Mouse (Mus musculus): ENCODE measurements around the gene Ilkap.
A peak's percentile ranks its signal among the peaks of the same experiment; 100 is the strongest.

Gene Ilkap

DNA sequence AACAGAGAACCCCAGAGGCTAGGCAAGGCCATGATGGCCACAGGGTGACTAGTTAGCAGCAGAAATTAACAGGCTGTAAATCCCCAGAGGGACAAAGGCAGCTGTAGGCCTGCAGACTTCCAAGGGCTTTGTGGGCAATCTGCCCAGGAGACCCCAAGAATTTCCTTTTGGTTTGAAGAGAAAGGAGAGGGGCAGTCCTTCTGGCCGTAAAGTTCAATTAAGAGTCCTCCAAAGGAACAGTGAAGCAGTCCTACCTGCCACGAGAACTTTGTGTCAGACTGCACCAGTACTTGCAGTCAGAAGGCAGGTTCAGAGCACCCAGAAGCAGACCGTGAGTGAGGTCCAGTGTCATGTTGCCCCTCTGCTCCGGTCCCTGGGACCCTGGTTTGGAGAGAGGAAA, 16.3 kb upstream of the Ilkap start:
- DNase-seq (ENCODE audit: low read depth in 2 of 2, low spot score in 2 of 2), result no peak

GRCm38 (mm10) chr1:91413898-91414594, 15.4 kb upstream of the Ilkap start, which contains the start of gene Hes6:
Gene Hes6 (minus strand): TSS chr1:91414038.
- peak in 1 of 2 experiments; percentile 20 for DNase-seq (ENCODE audit: low read depth in 2 of 2, low spot score in 2 of 2)

DNA sequence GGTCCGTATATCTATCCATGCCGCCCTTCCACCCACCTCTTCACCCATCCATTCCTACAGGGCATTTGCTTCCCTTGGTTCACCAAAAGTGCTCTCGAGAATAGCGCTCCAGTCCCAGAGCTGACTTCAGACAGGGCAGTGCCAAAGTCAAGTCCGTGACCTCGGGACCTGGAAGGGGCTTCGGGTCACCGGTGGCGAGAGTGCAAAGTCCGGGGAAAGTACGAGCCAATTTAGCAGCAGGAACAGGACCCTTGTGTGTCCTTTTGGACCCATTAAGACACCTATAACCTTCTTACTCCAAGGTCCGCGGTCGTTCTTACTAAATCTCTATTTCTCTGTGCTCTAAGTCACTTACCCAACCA, 14.9 kb upstream of the Ilkap start:
- DNase-seq (ENCODE audit: low read depth in 2 of 2, low spot score in 2 of 2), result no peak

GRCm38 (mm10) chr1:91413030-91413506, 14.5 kb upstream of the Ilkap start:
- peak; percentile 86 to 89 for DNase-seq (ENCODE audit: low read depth in 2 of 2, low spot score in 2 of 2)

DNA sequence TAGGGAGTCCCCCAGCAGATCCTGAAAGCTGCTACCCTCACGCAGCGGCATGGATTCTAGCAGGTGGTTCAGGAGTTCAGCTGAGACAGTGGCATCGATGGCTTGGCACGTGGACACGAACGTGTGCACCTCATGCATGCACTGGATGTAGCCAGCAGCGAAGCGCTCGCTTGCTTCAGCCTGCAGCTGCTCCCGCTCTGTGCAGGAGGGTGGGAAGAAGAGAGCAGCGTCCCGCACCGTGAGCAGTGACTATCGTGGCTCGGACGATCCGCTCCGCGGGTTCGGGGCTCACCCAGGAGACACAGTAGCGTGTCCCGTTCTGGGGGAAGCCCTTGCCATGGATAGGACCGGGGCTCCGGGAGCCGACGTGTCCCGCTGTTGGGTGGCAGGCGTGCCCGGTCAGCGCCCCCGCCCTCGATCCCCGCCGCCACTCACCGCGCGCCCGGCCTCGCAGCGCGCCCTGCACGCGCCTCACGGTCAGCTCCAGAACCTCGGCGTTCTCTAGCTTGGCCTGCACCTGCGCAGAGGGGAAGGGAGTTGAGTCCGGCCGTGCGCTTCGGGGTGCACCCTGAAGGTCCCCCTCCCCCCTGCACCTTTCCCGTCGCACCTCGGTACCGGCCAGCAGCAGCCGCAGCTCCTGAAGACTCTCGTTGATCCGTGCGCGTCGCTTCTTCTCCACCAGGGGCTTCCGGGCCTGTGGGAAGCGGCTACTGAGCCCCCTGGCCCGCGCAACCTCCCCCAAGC, 13.8 kb upstream of the Ilkap start:
- DNase-seq (ENCODE audit: low read depth in 2 of 2, low spot score in 2 of 2), result no peak

DNA sequence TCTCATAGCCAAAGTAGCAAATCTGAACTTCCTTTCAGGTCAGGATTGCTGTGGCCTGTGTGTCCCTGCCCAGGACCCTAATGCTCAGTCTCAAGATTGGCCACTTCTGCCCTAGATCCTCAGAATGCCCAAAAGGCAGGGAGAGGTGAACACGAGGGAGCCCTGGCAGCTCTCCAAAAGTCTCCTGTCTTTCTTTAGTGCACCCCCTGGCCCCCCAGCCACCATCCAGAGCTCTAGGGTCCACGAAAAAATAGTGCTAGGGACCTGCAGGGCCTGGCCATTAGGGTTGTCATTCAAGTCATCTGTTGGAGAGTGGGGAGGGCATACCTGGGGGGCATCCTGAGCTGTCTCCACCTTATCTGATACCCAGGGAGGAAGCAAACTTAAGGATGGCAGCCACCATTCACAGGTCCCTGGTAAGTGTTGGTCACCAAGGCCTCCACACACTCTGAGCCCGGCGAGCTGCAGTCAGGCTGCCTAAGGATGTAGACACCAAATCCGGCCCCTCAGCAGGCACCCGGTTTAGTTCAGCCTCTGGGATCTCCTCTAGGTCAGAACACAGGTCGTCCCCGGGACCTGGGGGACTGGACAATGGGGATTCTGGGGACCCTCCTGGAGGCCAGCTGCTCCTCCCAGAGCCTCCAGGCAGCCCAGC, 13.1 kb upstream of the Ilkap start:
- DNase-seq (ENCODE audit: low read depth in 2 of 2, low spot score in 2 of 2), result no peak

- no peak for DNase-seq (ENCODE audit: low read depth in 2 of 2, low spot score in 2 of 2)
These were observed 9.2 kb upstream of the Ilkap start for GRCm38 (mm10) chr1:91407819-91408218.

GRCm38 (mm10) chr1:91405406-91406169, 7.0 kb upstream of the Ilkap start:
- DNase-seq (ENCODE audit: low read depth in 2 of 2, low spot score in 2 of 2), result no peak

DNA sequence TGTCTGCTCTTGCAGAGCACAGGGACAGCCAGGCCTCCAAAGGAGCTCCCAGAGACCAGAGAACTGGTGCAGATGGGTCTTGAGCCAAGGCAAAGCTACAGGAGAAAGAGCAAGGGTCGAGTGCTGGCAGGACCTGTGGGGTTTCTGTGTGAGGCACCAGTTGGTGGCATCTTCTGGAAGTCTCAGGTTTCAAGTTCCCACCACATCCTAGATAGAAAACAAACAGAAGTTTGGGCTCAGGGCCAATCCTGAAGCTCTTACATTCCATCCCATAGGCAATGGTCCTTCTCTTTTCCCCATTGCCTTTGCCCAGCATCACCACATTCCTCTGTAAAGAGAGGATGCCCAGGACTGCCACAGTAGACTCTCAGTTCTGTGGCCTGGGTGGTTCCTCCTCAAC, 6.4 kb upstream of the Ilkap start:
- DNase-seq (ENCODE audit: low read depth in 2 of 2, low spot score in 2 of 2), result no peak

DNA sequence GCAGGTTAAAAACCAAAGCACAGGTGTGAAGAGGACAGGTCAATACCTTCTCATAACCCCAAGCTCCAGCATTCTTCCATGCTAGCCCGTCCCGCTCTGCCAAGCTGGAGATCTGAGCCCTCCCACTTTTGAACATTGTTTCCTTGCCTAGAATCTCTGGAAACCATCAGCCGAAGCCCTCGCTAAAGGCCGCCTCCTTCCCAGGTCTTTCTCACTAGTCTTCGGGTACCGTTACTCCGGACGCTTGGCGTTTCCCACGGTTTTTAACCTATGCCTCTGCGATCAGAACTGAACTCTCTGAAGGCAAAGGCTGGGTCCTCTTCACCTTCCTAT, 722 bp downstream of the Ilkap start:
- no peak for DNase-seq (ENCODE audit: low read depth in 2 of 2, low spot score in 2 of 2)

- DNase-seq (ENCODE audit: low read depth in 2 of 2, low spot score in 2 of 2), result no peak
These were observed 8.2 kb downstream of the Ilkap start for GRCm38 (mm10) chr1:91390369-91390768.

- no peak for DNase-seq (ENCODE audit: low read depth in 2 of 2, low spot score in 2 of 2)
These were observed 17.5 kb downstream of the Ilkap start for GRCm38 (mm10) chr1:91381091-91381471.

DNA sequence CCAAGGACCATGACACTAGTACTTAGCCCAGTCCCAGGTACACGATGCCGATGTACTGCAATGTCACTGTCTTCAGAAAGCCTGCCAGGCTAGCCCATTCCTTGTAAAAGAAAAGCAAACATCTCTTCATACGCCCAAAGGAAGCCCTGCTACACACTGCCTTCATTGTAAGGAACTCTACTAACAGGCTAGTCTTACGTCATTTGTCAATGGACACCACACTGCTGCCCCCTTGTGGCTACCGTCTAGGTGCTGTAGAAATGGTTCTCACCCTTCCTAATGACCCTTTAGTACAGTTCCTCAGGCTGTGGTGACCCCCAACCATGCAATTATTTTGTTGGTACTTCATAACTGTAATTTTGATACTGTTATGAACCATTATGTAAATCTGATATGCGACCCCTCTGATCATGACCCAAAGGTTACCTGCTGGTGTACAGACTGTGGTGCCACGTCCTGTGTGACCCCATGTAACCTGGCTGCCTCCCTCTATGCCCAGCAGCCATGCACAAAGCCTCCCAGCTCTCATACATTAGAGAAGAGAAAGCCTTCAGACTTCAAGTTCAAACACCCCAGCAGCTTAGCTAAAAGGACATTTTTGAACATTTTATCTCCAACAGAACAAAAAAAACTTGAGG, 18.0 kb downstream of the Ilkap start:
- peak; percentile 32 to 60 for DNase-seq (ENCODE audit: low read depth in 2 of 2, low spot score in 2 of 2)

DNA sequence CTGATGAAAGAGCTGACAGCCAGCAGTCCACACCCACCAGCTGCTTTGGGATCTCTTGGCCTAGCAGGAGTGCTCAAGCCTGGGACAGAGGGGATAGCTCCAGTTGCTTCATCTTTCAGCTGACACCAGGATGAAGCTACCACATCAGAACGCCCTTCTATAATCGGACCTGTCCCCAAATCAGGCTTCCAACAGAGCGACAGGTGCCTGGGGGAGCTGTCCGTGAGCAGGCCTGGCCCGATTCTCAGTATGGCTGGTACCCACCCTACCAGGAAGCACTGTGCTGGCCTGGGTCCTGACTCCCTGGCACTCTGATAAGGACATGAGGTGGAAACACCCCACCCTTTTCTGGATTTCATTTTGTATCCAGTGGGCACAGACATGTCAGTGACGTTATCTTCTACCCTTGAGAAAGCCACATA, 25.2 kb downstream of the Ilkap start:
- no peak for DNase-seq (ENCODE audit: low read depth in 2 of 2, low spot score in 2 of 2)

DNA sequence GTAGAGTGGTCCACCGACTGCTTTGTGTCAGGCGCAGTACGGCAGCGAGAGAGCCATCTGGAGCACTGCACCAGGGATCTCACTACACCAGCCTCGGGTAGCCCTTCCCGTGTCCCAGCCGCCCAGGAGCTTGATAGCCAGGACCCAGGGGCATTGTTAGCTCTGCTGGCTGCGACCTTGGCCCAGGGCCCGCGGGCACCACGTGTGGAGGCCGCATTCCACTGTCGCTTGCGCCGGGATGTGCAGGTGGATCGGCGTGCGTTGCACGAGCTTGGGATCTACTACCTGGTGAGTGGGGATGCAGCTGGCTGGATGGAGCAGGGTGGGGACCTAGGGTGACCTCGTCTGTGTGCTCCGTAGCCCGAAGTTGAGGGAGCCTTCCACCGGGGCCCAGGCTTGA, 28.6 kb downstream of the Ilkap start:
- DNase-seq (ENCODE audit: low read depth in 2 of 2, low spot score in 2 of 2), result no peak

GRCm38 (mm10) chr1:91369408-91369807, 29.2 kb downstream of the Ilkap start:
- DNase-seq (ENCODE audit: low read depth in 2 of 2, low spot score in 2 of 2), result no peak

DNA sequence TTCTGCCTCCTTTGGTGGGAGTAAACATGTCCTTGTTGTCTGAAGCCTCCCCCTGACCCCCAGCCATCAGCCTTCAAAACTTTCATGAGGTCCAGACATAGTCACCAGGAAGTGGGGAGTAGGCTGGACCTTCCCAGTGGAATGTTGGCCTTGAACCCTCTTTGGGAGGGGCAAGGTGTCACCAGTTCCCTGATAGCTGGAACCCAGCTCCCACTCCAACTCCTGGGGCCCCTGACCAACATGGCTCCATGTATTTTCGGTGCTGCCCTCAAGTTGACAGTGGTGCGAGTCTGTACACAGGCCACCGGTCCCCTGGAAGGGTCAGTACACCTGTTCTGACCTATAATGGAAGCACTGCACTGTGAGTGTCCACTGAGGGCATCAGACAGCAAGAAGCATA, 31.3 kb downstream of the Ilkap start:
- DNase-seq (ENCODE audit: low read depth in 2 of 2, low spot score in 2 of 2), result no peak

DNA sequence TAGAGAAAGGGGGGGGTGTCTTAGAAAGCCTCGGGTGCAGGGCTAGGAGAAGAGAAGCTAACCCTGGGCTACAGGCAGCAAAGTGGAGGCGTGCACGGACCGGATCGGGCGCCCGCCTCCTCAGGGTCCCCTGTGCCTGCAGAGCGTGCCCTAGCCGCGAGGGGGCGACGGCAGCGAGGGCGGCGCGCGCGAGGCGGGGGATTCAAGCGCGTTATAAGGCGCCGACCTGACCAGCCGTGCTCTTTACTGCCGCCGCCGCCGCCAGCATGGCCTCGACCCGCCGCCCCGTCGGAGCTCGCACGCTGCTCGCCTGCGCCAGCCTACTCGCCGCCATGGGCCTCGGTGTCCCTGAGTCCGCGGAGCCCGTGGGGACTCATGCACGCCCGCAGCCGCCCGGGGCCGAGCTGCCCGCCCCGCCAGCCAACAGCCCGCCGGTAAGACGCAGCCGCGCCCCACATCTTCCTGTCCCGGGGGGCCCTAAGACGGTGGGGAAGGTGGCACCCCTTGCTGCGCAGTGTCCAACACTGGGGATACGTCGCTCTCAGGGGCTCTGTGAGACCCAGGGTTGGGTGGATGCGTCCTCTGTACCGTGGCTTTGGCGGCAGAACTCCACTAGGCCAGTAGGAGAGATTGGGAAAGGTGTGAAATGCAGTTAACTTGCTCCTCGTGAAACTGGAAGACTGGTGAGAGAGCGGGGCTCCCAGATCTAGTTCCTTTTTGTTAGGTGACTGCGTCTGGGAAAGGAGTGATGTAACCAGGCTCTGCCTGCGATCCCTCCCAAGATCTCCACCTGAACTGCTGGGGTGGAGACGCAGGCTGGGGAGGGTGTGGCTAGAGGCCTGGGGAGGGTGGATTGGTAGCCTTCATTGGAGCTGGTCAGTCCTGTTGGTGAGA, 32.2 kb downstream of the Ilkap start, which contains the start of gene Erfe:
Erfe (plus strand) TSS at position 216 of the 894 bp plus-strand sequence.
- peak; percentile 67 to 70 for DNase-seq (ENCODE audit: low read depth in 2 of 2, low spot score in 2 of 2)

DNA sequence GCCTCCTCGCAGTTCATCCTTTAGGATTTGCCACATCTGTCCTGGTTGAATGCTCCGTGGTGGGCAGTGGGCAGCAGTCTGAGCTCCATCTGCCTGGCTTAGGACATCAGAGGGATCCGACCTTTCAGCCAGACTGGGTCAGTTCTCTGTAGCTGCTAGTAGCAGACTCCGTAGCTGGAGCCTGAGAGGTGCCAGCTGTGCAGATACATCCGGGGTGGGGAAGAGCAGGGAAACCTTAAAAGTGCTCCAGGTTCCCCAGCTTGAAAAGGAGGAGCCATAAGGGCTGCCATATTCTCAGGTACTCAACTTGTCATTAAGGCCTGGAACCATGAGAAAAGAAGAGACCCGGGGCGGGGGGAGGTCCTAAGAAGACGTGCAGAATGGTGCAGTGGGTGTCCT, 32.8 kb downstream of the Ilkap start:
- DNase-seq (ENCODE audit: low read depth in 2 of 2, low spot score in 2 of 2), result no peak

Measured in CD8-positive naive resting alpha-beta T cell, adult 2 months (primary cell).